Mouse (Mus musculus) embryonic facial prominence, embryonic 11.5 days (tissue): ENCODE measurements around the gene Slc8b1. TPM values are rescaled to one million over a fixed set of nuclear protein-coding genes. Genes with fewer than 3 reads are reported as not detected.
A peak's percentile ranks its signal among the peaks of the same experiment; 100 is the strongest.
"Not testable (repeated sequence)": the region's sequence is repeated elsewhere in the genome, so short reads cannot be mapped to it uniquely, and the experiment has no call there.

Source experiments
- ATAC-seq: fragments of 200-750 bp; cut with Nextera tagmentation; replicated peaks from 2 replicates; pipeline ENCODE4 v1.8.0; 2017; ENCODE audit warnings: low read depth; ENCODE audit not compliant: insufficient number of reproducible peaks, low FRiP score, low TSS enrichment
- DNase-seq: peaks from one replicate; pipeline ENCODE4 v3.0.0-alpha.2; 2015; ENCODE audit warnings: low spot score
- H3K27ac ChIP-seq: fragments of 300-500 bp; sonication (generic); replicated peaks from 2 replicates; pipeline ENCODE4 v1.5.1; 2014; ENCODE audit warnings: mild to moderate bottlenecking, low read depth, low read length, control low read depth
- H3K27me3 ChIP-seq: fragments of 300-500 bp; sonication (generic); 2 replicates; pipeline ENCODE4 v1.6.1; 2014; ENCODE audit warnings: mild to moderate bottlenecking, low read length, moderate library complexity, mixed read lengths; ENCODE audit not compliant: control insufficient read depth, insufficient read depth
- H3K36me3 ChIP-seq: fragments of 300-500 bp; sonication (generic); replicated peaks from 2 replicates; pipeline ENCODE4 v1.6.1; 2014; ENCODE audit warnings: low read depth, mild to moderate bottlenecking, low read length, moderate library complexity, mixed read lengths; ENCODE audit not compliant: control insufficient read depth, insufficient read depth
- H3K4me1 ChIP-seq: fragments of 300-500 bp; sonication (generic); 2 replicates; pipeline ENCODE4 v1.6.1; 2014; ENCODE audit warnings: low read length, mixed read lengths; ENCODE audit not compliant: control insufficient read depth, insufficient read depth
- H3K4me2 ChIP-seq: fragments of 300-500 bp; sonication (generic); 2 replicates; pipeline ENCODE4 v1.6.1; 2014; ENCODE audit warnings: low read depth, mild to moderate bottlenecking, control low read depth, low read length, moderate library complexity
- H3K4me3 ChIP-seq: fragments of 300-500 bp; sonication (generic); 2 replicates; pipeline ENCODE4 v1.5.1; 2014; ENCODE audit warnings: low read depth, low read length, control low read depth
- H3K9ac ChIP-seq: fragments of 300-500 bp; sonication (generic); replicated peaks from 2 replicates; pipeline ENCODE4 v1.6.1; 2014; ENCODE audit warnings: mild to moderate bottlenecking, control low read depth, low read length
- H3K9me3 ChIP-seq: fragments of 300-500 bp; sonication (generic); replicated peaks from 2 replicates; pipeline ENCODE4 v1.6.1; 2016; ENCODE audit warnings: mild to moderate bottlenecking, low read length, inconsistent platforms, mixed read lengths; ENCODE audit not compliant: control insufficient read depth
- WGBS: fragments of 180-500 bp; shearing (Covaris S2); extraction: QIAGEN DNeasy Blood & Tissue Kit; methylation state at CpG from one replicate; pipeline ENCODE4 v1.1.7; 2014; 5-methylcytosine and 5-hydroxymethylcytosine counted together
- polyA plus RNA-seq: library from polyadenylated mRNA; unstranded; fragments of >200 nt; fragmentation: Nextera tagmentation; extraction: Ambion mirVana; gene quantifications from 2 replicates; pipeline ENCODE4 v1.2.1, GENCODE M21; 2014

The Slc8b1 gene
- polyA plus RNA-seq, 1 experiment from 2014 or later = 1.8 TPM

DNA sequence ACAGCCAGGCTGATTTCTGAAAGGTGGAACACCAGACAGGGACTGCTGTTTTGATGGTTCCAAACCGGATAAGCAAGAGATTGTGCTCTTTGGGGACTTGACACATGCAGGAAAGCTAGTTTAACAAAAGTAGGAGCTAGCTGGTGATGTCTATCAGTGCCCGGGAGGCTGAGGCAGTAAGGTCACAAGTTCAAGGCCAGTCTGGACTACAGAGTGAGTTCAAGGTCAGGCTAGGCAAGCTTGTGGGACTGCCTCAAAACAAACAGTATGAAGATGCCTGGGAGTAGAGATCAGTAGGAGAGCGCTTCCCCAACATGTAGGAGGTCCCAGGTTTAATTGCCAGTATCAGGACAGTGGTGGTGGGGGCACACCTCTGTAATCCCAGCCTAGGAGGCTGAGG, 13.9 kb upstream of the Slc8b1 start:
- no peak overlapping the region for H3K27ac ChIP-seq
- H3K4me3 ChIP-seq = no peak overlapping the region
- ATAC-seq = no peak
- no peak overlapping the region for H3K9ac ChIP-seq
- no peaks in the 10 kb centered on the region for H3K9me3 ChIP-seq
- H3K4me2 ChIP-seq = no peak overlapping the region
- DNase-seq = no peak
- WGBS = 89% methylated on average over 3 of the region's 3 CpGs
- no peaks in the 10 kb centered on the region; the same call in 1 of the 2 replicates for H3K36me3 ChIP-seq
- no peaks in the 10 kb centered on the region for H3K27me3 ChIP-seq
- no peaks in the 10 kb centered on the region for H3K4me1 ChIP-seq

DNA sequence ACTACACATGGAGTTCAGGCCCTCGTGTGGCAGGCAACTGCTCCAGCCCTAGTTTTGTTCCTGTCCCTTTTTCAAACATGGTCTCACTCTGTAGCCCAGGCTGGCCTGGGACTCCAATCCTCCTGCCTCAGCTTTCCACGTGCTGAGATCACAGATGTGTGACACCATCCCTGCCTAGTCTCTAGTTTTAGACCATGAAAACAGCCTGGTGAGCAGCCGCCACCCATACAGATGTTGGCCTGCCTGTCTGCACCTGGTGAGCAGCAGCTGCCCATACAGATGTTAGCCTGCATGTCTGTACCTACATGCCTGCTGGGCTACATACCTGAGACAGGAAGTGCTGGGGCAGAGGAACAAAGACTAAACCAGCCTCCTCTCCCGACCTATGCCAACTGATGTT, 11.8 kb upstream of the Slc8b1 start:
- Histone ChIP-seq H3K36me3 (no peaks in the 10 kb centered on the region; the same call in 1 of the 2 replicates), H3K9ac (no peak overlapping the region)
- WGBS = 85% methylated on average over 4 of the region's 4 CpGs

DNA sequence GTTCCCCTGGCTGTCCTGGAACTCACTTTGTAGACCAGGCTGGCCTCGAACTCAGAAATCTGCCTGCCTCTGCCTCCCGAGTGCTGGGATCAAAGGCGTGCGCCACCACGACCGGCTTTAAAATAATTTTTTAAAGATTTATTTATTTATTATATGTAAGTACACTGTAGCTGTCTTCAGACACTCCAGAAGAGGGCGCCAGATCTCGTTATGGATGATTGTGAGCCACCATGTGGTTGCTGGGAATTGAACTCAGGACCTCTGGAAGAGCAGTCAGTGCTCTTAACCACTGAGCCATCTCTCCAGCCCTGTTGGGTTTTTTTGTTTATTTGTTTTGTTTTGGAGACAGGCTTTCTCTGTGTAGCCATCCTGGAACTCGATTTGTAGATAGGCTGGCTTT, 10.4 kb upstream of the Slc8b1 start:
- not testable (repeated sequence) for H3K9me3 ChIP-seq, DNase-seq, H3K27ac ChIP-seq, H3K27me3 ChIP-seq, H3K4me3 ChIP-seq, ATAC-seq, H3K36me3 ChIP-seq, H3K4me1 ChIP-seq, H3K4me2 ChIP-seq, H3K9ac ChIP-seq
- 89% methylated on average over 9 of the region's 9 CpGs for WGBS

More for the DNA sequence above, 11.8 kb upstream of the Slc8b1 start:
- Histone ChIP-seq H3K4me2 (no peak overlapping the region), H3K4me1 (no peaks in the 10 kb centered on the region), H3K4me3 (no peak overlapping the region), H3K27me3 (no peaks in the 10 kb centered on the region), H3K27ac (no peak overlapping the region), H3K9me3 (no peaks in the 10 kb centered on the region)
- ATAC-seq = no peak
- DNase-seq = no peak

DNA sequence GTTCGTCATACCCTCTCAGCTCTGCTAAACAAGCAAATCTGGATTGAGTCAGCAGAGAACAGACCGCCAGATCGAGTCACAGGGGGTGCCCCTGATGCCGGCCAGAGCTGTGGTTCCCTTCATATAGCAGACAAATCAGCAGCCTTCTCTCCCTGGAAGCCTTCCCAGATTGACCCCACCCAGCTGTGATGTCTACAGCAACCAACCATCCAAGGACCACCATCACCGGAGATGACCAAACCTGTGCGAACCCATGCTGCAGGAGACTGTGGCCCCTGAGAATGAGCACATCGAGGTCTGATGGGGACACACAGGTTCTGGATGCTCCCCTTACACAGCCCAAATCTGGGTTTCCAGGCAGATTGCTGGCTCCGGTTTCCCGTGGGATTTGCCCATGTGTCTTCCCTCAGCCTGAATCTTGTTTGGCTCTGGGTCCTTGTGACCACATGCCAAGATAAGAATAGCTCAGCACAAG, 8.8 kb upstream of the Slc8b1 start:
- H3K9me3 ChIP-seq = no peaks in the 10 kb centered on the region
- no peak overlapping the region for H3K27ac ChIP-seq
- H3K4me2 ChIP-seq = peak overlapping the region; percentile 91
- ATAC-seq (no peak), DNase-seq (no peak)
- H3K4me1 ChIP-seq = no peaks in the 10 kb centered on the region; the same call in 1 of the 2 replicates
- 63% methylated on average over 9 of the region's 9 CpGs for WGBS
- H3K27me3 ChIP-seq = no peaks in the 10 kb centered on the region
- peak overlapping the region; percentile 88; the same call in 1 of the 2 replicates for H3K4me3 ChIP-seq
- H3K9ac ChIP-seq = peak overlapping the region; percentile 84
- H3K36me3 ChIP-seq = no peaks in the 10 kb centered on the region; the same call in 1 of the 2 replicates

DNA sequence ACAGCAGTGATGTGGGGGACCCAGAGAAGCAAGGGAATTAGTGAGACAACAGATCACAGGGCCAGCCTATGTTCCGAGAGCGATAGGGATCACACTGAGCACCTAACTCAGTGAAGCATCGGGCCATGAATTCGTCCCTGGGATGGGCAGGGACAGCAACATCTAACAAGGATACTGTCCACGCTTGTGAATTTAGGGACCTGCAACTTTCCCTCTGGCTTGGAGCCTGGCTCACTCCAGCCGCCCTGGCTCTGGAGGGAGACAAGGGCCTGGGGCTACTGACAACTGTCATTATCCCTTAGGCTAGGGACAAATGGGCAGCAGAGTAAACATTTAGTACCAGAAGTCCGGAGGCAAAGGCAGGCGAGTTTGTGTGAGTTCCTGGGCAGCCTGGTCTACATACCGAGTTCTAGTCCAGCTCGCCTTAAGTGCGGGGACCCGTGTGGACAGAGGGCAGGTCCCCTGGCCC, 8.3 kb upstream of the Slc8b1 start:
- WGBS = 8% methylated on average over 12 of the region's 12 CpGs
- Histone ChIP-seq H3K4me1 (no peaks in the 10 kb centered on the region; the same call in 1 of the 2 replicates), H3K36me3 (no peaks in the 10 kb centered on the region; the same call in 1 of the 2 replicates), H3K27ac (no peak overlapping the region), H3K4me3 (peak overlapping the region; percentile 88), H3K9me3 (no peaks in the 10 kb centered on the region), H3K27me3 (no peaks in the 10 kb centered on the region), H3K4me2 (peak overlapping the region; percentile 91), H3K9ac (peak overlapping the region; percentile 84)
- ATAC-seq (no peak), DNase-seq (no peak)

DNA sequence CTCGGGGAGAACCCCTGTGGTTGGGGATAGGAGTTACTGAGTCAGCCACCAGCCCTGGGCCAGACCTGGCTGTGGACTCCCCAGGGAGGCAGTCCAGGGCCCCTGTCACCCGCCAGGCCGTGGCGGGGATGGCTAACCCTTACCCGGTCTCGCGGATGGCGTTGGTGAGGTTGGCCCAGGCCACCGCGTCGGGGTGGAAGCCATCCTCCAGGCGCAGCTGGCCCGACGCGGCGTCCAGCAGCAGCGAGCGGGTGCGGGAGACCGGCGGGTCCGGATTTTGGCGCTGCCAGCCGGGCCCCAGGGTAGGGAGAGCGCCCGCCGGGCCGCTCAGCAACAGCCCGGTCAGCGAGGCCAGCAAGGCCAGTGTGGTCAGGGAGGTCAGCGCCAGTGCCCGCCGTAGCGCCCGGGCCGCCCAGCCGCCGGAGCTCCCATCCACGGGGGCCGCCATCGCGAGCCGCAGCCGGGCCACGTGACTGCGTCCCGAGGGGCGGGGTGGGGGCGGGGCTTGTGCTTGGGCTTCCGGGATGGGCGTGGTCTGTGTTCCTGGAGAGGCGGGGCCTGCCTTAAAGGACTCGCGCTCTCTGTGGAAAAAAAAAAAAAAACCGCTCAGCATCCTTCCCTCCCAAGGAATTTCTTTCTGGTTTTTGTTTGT, 7.7 kb upstream of the Slc8b1 start, which contains the start of gene Plbd2:
Gene Plbd2, minus strand, starts transcription at position 482 of the 652 bp plus-strand sequence.
- under 1% methylated on average over 39 of the region's 55 CpGs for WGBS
- Histone ChIP-seq H3K4me1 (no peaks in the 10 kb centered on the region; the same call in 1 of the 2 replicates), H3K27ac (no peak within 1 kb of the TSS), H3K9ac (peak within 1 kb of the TSS; percentile 84), H3K4me3 (peak within 1 kb of the TSS; percentile 88), H3K27me3 (no peaks in the 10 kb centered on the region), H3K36me3 (no peaks in the 10 kb centered on the region; the same call in 1 of the 2 replicates), H3K4me2 (peak within 1 kb of the TSS; percentile 91), H3K9me3 (no peaks in the 10 kb centered on the region)
- DNase-seq (peak; percentile 94), ATAC-seq (peak; percentile 73)

DNA sequence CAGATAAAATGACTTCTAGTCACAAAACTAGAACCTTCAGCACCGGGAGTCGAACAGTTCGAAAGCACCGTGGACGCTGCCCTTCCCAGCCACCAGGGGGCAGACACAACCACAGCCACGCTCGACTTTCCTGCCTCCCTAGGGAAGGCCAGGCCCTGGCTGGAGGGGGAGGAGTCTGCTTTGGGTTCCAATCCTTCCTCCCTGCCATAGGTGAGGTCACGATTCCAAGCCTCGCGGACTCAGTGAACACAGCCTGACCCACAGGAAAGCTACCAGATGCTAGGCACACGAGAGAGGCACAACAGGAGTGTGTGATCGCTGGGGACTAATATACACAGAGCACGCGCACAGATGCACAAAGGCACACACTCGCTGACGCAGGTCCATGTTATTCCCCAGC, 5.6 kb upstream of the Slc8b1 start:
- H3K4me1 ChIP-seq = no peaks in the 10 kb centered on the region; the same call in 1 of the 2 replicates
- H3K4me3 ChIP-seq = no peak overlapping the region
- H3K36me3 ChIP-seq = no peaks in the 10 kb centered on the region
- H3K4me2 ChIP-seq = no peak overlapping the region; the same call in 1 of the 2 replicates
- no peaks in the 10 kb centered on the region for H3K9me3 ChIP-seq
- no peaks in the 10 kb centered on the region for H3K27me3 ChIP-seq
- no peak overlapping the region for H3K9ac ChIP-seq
- ATAC-seq (no peak), DNase-seq (peak; percentile 82)
- 21% methylated on average over 16 of the region's 16 CpGs for WGBS
- H3K27ac ChIP-seq = no peak overlapping the region

DNA sequence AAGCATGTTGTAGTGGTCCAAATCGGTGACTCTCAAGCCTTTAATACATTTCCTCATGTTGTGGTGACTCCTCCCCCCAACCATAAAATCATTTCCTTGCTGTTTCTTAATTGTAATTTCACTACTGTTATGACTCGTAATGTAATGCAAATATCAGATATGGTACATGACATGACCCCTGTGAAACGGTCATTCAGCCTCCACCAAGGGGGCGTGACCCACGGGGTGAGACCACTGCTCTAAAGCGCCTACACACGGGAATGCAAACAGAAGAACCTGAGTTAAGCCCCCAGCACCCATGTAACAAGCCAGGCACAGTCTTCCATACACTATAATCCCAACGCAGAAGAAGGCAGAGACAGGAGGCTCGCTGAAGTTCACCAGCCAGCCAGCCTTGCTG, 5.2 kb upstream of the Slc8b1 start:
- Histone ChIP-seq H3K4me2 (no peak overlapping the region; the same call in 1 of the 2 replicates), H3K4me3 (no peak overlapping the region)
- ATAC-seq = no peak

More for the DNA sequence above, 5.2 kb upstream of the Slc8b1 start:
- Histone ChIP-seq H3K4me1 (no peaks in the 10 kb centered on the region; the same call in 1 of the 2 replicates), H3K27ac (no peak overlapping the region), H3K9ac (no peak overlapping the region), H3K9me3 (no peaks in the 10 kb centered on the region), H3K36me3 (no peaks in the 10 kb centered on the region), H3K27me3 (no peaks in the 10 kb centered on the region)
- no peak for DNase-seq
- 66% methylated on average over 9 of the region's 9 CpGs for WGBS
